Mouse (Mus musculus): ENCODE results near the gene Txndc2.

GRCm38 (mm10) chr17:65618431-65618830 is 23.5 kb downstream of the Txndc2 start:
- no peak for TF ChIP-seq CTCF (IDR thresholded peaks at IDR 0.05; ENCODE audit: borderline replicate concordance, extremely low read depth, insufficient read depth, insufficient read length)
- no peak for TF ChIP-seq POLR2A (IDR thresholded peaks at IDR 0.05; ENCODE audit: borderline replicate concordance, extremely low read depth, insufficient read depth, insufficient read length, poor library complexity, severe bottlenecking)
